ENCODE assay signal across 8 mouse cellular contexts in the genomic region with DNA sequence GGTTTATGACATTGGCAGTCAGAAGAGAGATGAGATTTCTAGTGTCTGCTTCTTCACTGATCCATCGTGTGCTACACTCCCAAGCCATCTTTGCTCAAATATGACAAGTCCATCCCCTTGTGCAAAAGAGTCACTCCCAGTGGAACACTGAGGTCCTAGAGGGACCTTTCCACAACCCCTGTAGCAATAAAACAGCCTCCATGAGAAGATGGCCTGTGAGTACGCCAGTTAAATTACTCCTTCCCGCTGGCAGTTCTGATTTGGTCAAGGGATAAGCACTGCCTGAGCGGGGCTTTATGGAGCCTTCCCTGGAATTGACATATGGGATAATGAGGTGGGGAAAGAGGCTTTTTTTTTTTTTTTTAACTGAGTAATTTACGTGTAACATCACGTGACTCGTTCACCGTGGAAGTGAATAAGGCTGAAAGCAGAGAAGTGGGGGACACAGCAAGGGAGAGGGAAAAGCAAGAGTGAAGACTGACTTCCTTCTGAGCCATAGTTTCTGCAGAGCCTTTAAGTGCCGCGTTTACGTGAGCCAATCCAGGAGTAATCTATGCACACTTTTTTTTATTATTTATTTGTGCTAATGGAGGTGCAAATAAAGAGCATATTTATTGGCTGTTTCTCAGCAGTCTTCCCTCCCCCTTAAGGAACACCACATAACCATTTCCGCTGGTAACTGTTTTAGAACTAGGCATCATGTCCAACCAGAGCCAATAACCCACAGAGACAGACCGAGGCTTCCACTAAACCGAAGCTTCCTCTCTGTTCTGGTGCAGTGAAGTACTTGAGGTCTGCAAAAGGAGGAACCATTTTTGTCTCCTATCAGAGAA. TPM values are rescaled to one million over a fixed set of nuclear protein-coding genes. Genes with fewer than 3 reads are reported as not detected.
DNase-seq lines count a peak whose midpoint lies in the region; ATAC-seq and TF ChIP-seq lines count a peak whose summit lies in the region.

A gene (minus strand): TSS at position 102 of the 833 bp plus-strand sequence.

- ATAC-seq in forebrain, embryonic 12.5 days (ENCODE audit: low FRiP score) = no peak
- no peak for ATAC-seq in heart, postnatal 0 days (ENCODE audit: insufficient read depth, low read depth)
- 0 out of 2 replicates have a peak, but pooled peaks have one; percentile 0 for ATAC-seq in lung, embryonic 16.5 days (ENCODE audit: low read depth)

- no peak for TF ChIP-seq EP300 in heart, postnatal 0 days (IDR thresholded peaks at IDR 0.05; ENCODE audit: low read depth)

- no peaks in the 10 kb centered on the region for H3K27me3 ChIP-seq in forebrain, embryonic 12.5 days
- H3K27me3 ChIP-seq in heart, postnatal 0 days (ENCODE audit: control insufficient read depth, insufficient read depth, low read length) = no peaks in the 10 kb centered on the region
- H3K27me3 ChIP-seq in lung, embryonic 16.5 days (ENCODE audit: control insufficient read depth, insufficient read depth, low read depth, low read length) = no peaks in the 10 kb centered on the region

- H3K4me2 ChIP-seq in forebrain, embryonic 12.5 days = peak within 1 kb of the TSS; percentile 95
- H3K4me2 ChIP-seq in heart, postnatal 0 days (ENCODE audit: low read depth, low read length) = peak within 1 kb of the TSS; percentile 95
- H3K4me2 ChIP-seq in lung, embryonic 16.5 days (ENCODE audit: low read depth, low read length) = peak within 1 kb of the TSS; percentile 79

- TF ChIP-seq CTCF in heart, postnatal 0 days (IDR thresholded peaks at IDR 0.05; ENCODE audit: low read depth) = no peak
- no peak for TF ChIP-seq CTCF in layer of hippocampus, adult 2 months (conservative IDR thresholded peaks at IDR 0.05)

- 10% methylated on average over 14 of the region's 14 CpGs for WGBS in forebrain, embryonic 12.5 days
- WGBS in heart, postnatal 0 days = 5% methylated on average over 14 of the region's 14 CpGs
- WGBS in lung, embryonic 16.5 days = 5% methylated on average over 14 of the region's 14 CpGs

- H3K4me3 ChIP-seq in forebrain, embryonic 12.5 days (replicated peaks) = peak within 1 kb of the TSS; percentile 97
- H3K4me3 ChIP-seq in heart, postnatal 0 days (ENCODE audit: low read depth, low read length) = peak within 1 kb of the TSS; percentile 92
- peak within 1 kb of the TSS; percentile 93 for H3K4me3 ChIP-seq in layer of hippocampus, adult 2 months
- peak within 1 kb of the TSS; percentile 64 for H3K4me3 ChIP-seq in lung, embryonic 16.5 days (ENCODE audit: low read length)

- H3K4me1 ChIP-seq in forebrain, embryonic 12.5 days = peaks cover 20% of the 10 kb centered on the region
- H3K4me1 ChIP-seq in heart, postnatal 0 days (ENCODE audit: control insufficient read depth, insufficient read depth) = peaks cover 22% of the 10 kb centered on the region
- peaks cover 25% of the 10 kb centered on the region for H3K4me1 ChIP-seq in lung, embryonic 16.5 days (replicated peaks; ENCODE audit: control insufficient read depth, insufficient read depth, low read length)

- peak within 1 kb of the TSS; percentile 92 for H3K9ac ChIP-seq in forebrain, embryonic 12.5 days
- peak within 1 kb of the TSS; percentile 84 for H3K9ac ChIP-seq in heart, postnatal 0 days (replicated peaks; ENCODE audit: low read depth, low read length)
- H3K9ac ChIP-seq in lung, embryonic 16.5 days (ENCODE audit: low read length) = peak within 1 kb of the TSS; percentile 80

- DNase-seq in right cerebral cortex, adult 2 months (ENCODE audit: low spot score in 2 of 2) = peak; percentile 40 to 56
- DNase-seq in right cerebral cortex, postnatal 14 days = no peak
- peak; percentile 22 for DNase-seq in c-Kit-negative CD71-positive TER-119-positive erythroid progenitor cells, embryonic 14.5 days (ENCODE audit: low read depth, low spot score)
- DNase-seq in heart, postnatal 0 days (ENCODE audit: low spot score) = peak; percentile 47
- DNase-seq in layer of hippocampus, adult 2 months (ENCODE audit: low spot score in 2 of 2) = peak; percentile 26 to 44
- DNase-seq in retina, embryonic 14.5 days (ENCODE audit: low spot score) = peak; percentile 52

- H3K9me3 ChIP-seq in forebrain, embryonic 12.5 days = no peaks in the 10 kb centered on the region
- H3K9me3 ChIP-seq in heart, postnatal 0 days (replicated peaks; ENCODE audit: control insufficient read depth, low read length) = no peaks in the 10 kb centered on the region
- no peaks in the 10 kb centered on the region for H3K9me3 ChIP-seq in lung, embryonic 16.5 days (ENCODE audit: control insufficient read depth, low read length)

- peak within 1 kb of the TSS; percentile 96 for H3K27ac ChIP-seq in forebrain, embryonic 12.5 days
- H3K27ac ChIP-seq in heart, postnatal 0 days (ENCODE audit: low read depth) = peak within 1 kb of the TSS; percentile 93
- peak within 1 kb of the TSS; percentile 93 for H3K27ac ChIP-seq in layer of hippocampus, adult 2 months
- peak within 1 kb of the TSS; percentile 98 for H3K27ac ChIP-seq in lung, embryonic 16.5 days (ENCODE audit: low read length)

- no peaks in the 10 kb centered on the region for H3K36me3 ChIP-seq in forebrain, embryonic 12.5 days (replicated peaks)
- no peaks in the 10 kb centered on the region for H3K36me3 ChIP-seq in heart, postnatal 0 days (replicated peaks; ENCODE audit: control insufficient read depth, insufficient read depth, low read length)
- H3K36me3 ChIP-seq in lung, embryonic 16.5 days (ENCODE audit: control insufficient read depth, insufficient read depth, low read length) = no peaks in the 10 kb centered on the region

RNA-seq across cellular contexts. Expression of the gene that starts here (rescaled TPM):
- polyA plus RNA-seq in forebrain, embryonic 12.5 days (2016; fragmentation: Nextera tagmentation; extraction: Ambion mirVana) = 39.6 and 43.9 TPM in 2 replicates
- total RNA-seq in heart, postnatal 0 days (2014; rRNA removed; ENCODE audit: low replicate concordance) = 37.9 and 38.6 TPM in 2 replicates
- polyA plus RNA-seq in heart, postnatal 0 days (2015; fragmentation: Nextera tagmentation; extraction: Ambion mirVana) = 39.0 and 45.8 TPM in 2 replicates
- 10 to 100 TPM; 54.2 to 56.8 TPM for total RNA-seq in layer of hippocampus, adult 2 months (2021)
- polyA plus RNA-seq in lung, embryonic 16.5 days (2015; fragmentation: Nextera tagmentation; extraction: Ambion mirVana) = 95.4 and 101 TPM in 2 replicates
